Mouse (Mus musculus) heart, postnatal 25 days (tissue): ENCODE data around the gene Adgra1. TPM values are rescaled to one million over a fixed set of nuclear protein-coding genes. Genes with fewer than 3 reads are reported as not detected.
A peak's percentile ranks its signal among the peaks of the same experiment; 100 is the strongest.

Experiments used
- DNase-seq: peaks from one replicate; pipeline ENCODE4 v3.0.0; 2022; ENCODE audit warnings: low spot score
- intact Hi-C: fragments of 180-260 bp; cut with DNase I; formaldehyde crosslinking; loops from one replicate; pipeline ENCODE4 v1.15.1; 2025
- total RNA-seq, 2 experiments: library from RNA; stranded (reverse); gene quantifications; 2 replicates each; pipeline ENCODE4 v1.2.3; 2021

The Adgra1 gene
- total RNA-seq, result under 1 TPM in 1 of 2 experiments, not detected in 1; 0.28 TPM

- intact Hi-C loops, result no loop called here
- peak; percentile 58 for DNase-seq
Observed at GRCm38 (mm10) chr7:139834036-139834435, at the start of gene Adgra1. Gene Adgra1 (plus strand): TSS chr7:139834174.

- DNase-seq, result no peak
- intact Hi-C loops, result no loop called here
Observed at GRCm38 (mm10) chr7:139787382-139787781, 46.6 kb upstream of the Adgra1 start.

DNA sequence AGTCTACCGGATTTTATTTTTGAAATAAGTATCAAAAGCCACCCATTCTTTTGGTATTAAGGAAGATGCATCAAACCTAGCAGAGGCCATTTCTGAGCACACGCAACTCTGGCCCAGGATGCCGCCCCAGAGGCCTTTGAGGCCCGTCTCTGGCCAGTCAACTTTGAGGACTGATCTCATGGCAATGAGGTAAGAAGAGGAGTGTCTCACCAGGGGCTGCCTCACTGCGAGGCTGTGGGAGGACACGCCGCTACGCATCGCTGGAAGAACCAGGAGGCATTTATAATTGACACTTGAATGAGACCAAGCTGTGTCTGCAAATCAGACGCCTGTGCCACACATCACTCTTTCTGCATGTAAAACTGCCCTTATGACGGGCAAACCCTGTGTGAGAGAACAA lies 45.0 kb upstream of the Adgra1 start:
- intact Hi-C loops, result no loop called here
- DNase-seq, result no peak

GRCm38 (mm10) chr7:139789718-139790117 lies 44.3 kb upstream of the Adgra1 start:
- DNase-seq, result no peak
- intact Hi-C loops, result loop anchor here (5.0 kb wide), 1 partner anchor 78 kb away; no protein-coding TSS in a partner anchor

GRCm38 (mm10) chr7:139791601-139792000 lies 42.4 kb upstream of the Adgra1 start:
- no peak for DNase-seq
- intact Hi-C loops, result loop anchor here (5.0 kb wide), 1 partner anchor 76 kb away; no protein-coding TSS in a partner anchor

DNA sequence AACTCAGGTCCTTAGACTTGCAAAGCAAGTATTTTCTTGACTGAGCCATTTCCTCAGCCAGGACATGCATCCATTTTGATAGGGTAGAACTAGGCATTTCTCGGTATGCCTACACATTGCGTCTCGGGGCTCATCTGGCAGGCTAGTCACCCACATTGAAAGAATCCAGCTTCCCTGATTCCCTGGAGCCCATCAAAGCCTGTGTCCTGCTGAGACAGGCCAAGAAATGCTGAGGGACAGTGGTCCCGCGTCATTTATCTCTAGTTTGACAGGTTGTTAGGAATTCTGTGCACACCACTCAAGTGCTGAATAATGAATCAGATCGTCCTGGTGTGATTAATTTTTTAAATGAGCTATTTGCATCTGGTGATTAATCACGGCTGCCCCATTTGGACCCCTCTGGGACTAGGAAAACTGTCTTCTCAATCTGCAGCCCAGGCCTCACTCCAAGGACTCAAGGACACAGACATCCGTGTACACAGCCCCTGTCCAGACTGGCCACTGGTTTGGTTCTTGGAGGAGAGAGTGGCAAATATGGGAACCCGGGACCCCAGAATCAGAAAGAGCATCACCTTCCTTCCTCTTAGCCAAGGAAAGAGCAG lies 38.9 kb upstream of the Adgra1 start:
- intact Hi-C loops, result no loop called here
- DNase-seq, result no peak

DNA sequence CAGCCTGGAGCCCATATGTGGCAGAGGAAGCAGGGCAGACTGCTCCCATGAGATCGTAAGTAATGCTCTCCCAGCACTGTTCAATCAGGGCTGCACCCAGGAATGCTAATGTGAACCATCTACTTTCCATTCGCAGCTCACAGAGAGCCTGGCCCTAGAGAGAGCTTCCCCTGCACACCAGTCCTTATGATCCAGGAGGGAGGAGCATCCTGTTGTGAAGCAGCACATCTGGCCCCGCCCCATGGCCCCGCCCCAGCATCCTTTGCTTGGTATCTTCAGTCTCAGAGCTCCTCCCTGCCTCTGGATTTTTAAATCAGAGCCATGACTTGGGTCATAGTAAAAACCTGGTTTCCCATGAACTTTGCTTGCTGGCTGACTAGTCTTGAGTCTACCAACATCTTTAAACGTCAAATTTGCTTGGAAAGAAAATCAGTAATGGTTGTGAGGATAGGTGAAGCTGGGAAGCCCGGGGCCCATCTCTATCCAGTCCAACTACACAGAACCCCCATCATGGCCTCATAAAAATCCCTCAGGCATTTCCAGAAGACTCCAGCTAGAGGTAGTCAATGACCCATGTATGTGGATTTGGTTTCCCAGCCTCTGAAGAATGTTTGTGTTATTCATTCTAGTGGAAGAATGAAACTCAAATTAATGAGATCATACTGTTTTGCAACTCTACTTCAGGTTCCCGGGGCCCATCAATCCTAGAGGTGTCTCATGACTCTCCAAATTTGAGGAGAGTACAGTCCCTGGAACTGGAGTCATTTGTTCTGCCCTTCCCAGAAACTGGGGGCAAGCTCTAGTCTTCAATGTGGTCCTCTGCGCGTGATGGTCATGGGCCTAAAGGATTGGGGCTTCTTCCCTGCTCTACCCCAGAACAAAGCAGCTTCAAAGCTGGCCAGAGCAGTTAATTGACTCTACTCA lies 36.5 kb upstream of the Adgra1 start:
- no peak for DNase-seq
- intact Hi-C loops, result no loop called here

DNA sequence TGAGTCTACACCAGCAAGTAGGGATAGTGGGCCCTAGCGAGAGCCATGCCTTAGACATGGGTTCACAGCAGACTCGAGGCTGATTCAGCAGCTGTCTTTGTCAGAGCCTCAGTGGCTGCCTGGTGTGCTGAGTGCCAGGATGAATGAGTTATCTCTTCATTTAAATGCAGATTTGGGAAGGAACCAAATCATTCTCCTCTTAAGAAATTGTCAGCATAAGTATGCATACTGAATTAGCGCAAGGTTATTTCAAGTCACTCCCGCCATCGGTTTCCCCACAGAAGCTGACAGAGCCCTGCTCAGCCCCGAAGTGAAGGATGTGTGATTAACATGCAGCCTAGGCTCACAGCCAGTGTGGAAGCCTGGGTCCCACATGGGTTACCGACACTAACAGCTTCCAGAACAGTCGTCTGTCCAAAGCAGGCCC lies 27.8 kb upstream of the Adgra1 start:
- intact Hi-C loops, result no loop called here
- no peak for DNase-seq

GRCm38 (mm10) chr7:139810036-139810435 lies 23.9 kb upstream of the Adgra1 start:
- intact Hi-C loops, result no loop called here
- no peak for DNase-seq

DNA sequence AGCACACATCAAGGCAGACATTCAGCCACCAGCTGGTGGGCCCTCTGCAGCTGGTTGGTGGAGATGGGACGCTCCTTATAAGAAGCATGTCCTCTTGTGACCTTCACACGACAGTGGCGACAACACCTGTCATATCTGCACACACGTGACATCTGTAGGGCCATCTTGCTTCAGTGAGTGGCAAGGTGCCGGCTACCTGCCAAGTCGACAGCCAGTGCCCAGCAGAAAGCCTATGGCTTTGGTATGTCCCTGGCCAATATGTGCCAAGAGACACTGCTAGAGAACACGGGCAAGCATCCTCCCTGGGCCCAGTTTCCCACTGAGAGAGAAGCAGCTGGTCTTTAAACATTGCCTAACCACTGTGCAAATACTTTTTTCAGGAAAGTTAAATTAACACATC lies 22.3 kb upstream of the Adgra1 start:
- intact Hi-C loops, result no loop called here
- no peak for DNase-seq

DNA sequence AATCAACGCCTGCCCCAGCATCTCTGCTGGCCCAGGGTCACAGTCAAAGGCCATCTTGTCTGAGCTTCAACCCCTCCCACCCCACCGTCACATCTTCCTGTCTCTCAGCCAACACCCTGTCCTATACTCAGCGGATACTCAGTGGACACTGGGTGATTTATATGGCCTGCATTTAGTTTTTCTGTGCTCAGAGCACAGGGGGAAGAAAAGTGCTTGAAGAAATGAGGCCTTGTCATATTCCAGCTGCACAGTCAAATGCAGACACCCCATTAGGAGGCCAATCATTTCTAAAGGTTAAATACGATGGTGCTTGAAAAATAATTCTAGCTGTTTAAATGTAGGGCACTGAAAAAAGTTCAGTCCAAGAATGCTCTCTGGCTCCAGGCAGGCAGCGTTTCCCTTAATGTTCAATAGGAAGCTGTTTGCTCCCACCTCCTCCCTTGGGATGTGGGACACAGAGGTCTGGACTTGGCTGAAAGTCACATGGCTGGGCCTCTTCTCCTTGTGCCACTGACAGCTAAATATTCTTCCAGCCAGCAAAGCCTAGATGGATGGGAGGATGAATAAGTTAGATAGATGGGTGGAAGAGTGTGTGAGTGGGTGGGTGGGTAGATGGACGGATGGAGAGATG lies 20.3 kb upstream of the Adgra1 start:
- no peak for DNase-seq
- intact Hi-C loops, result no loop called here

DNA sequence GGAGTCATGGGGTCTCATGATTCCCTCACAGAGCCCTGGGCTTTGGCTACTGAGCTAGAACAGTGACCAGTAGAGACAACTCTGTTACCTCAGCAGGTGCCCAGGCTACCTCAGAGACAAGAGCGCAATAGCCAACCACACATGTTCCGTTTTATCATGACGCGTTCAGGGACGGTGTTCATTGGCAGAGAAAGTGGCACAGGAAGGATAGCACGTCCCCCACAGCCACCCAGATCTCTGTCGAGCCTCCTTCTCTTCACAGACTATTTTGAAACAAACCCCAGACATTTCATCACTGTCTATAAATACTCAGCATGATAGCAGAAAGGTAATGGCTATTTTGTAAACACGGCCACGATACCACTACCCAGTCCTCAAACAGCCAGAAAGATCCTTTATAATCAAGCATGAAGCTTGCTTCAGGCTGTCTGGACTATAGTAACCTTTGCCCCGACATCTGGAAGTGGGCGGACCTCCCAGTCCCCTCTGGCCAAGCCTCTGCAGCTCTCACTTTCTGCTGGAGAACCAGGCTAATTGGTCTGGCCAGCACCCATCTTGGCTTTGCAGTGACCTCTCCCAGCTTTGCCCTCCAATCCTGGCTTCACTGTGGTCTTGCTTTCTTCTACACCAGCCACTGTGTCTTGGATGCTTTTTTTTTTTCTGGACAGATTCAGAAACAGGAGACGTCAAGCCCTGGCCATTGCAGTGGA lies 11.5 kb upstream of the Adgra1 start:
- intact Hi-C loops, result no loop called here
- DNase-seq, result no peak

DNA sequence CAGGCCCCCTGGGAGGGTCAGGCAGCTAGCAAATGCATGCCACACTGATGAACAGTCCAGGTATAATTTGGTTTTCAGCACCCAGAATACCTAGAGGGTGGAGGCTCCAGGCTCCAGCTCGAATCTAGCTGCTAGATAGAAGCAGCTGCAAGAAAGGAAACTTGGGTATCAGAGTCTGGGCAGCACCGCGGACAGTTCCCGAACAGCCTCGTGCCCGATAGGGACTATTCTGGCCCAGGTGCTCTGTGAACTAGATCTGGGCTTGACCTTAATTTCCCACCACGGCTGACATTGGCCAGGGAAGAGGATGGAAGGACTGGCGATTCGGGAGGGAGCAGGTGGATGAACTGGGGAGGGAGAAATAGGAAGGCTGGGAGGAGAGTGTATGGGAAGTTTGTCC lies 6.3 kb upstream of the Adgra1 start:
- intact Hi-C loops, result no loop called here
- no peak for DNase-seq

GRCm38 (mm10) chr7:139833532-139833931 lies 442 bp upstream of the Adgra1 start:
- intact Hi-C loops, result no loop called here

DNA sequence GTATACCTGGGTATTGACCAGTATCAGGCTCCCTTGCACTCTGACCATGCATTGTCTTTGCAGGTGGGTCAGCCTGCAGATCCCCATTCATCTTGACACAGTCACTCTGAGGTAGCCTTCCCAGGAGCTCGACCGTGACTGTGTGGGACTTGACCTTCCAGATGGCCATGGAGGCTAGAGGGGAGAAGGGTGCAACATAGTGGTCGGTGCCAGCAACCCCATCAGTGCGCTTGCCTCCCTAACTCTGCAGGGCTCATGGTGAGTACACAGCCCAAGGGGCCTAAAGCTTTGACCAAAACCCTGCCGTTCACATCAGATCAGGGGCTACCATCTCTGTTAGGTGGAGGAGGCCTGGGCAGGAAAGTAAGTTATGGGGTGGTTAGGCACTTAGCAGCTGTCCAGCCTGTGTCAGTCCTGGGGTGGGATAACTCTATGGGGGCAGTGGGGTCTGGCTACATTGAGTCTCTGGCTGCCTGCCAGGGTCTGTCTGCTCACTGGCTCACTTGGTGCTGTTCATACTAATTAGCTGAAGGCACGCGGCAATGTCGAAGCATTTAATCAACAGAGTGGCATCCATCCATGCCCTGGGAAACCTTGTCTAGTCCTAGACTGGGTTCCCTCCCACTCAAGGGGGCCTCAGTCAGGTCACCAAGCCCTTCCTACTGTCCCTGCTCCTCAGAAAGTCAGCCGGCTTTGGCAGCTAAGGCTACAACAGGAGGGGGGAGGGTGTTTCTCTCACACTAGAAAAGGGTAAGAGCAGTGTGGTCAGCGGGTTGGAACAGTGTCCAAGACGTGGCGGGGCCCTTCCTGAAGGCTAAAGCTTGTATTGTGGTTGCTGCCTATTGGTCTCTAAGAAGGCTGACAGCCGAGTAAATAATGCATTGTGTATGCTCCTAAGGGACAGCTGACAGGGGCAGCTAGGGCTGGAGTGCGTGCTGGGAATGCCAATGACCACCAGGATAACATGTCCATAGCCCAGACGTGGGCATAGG lies 1.5 kb downstream of the Adgra1 start:
- DNase-seq, result no peak
- intact Hi-C loops, result no loop called here

More at GRCm38 (mm10) chr7:139833532-139833931, 442 bp upstream of the Adgra1 start:
- no peak for DNase-seq

DNA sequence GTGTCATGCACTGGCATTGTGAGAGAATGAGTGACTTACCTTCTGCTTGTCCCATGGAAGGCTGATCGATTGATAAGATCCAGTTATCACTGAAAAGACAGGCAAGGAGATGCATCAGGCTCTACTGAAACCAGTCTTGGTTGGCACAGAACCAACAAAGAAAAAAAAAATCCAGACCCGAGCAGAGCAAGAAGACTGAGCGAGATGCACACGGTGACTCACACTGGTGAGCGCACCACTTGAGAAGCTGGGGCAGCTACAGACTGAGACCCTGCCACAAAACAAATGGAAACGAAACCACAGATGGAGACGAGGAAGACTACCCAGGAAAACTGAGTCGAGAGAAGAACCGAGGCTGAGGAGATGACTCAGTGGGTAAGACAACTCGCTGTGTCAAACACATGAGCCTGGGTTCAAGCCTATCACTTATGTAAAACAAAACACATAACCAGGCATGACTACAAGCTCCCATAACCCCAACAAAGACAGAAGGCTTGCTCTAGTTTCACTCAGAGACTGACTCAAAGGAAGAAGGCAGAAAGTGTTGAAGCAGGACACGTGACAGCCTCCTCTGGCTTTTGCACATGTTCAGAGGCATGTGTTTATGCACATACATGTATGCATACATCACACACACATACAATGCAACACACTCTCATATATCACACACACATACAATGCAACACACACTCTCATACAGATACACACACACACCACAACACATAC lies 6.6 kb downstream of the Adgra1 start:
- DNase-seq, result no peak
- intact Hi-C loops, result no loop called here

DNA sequence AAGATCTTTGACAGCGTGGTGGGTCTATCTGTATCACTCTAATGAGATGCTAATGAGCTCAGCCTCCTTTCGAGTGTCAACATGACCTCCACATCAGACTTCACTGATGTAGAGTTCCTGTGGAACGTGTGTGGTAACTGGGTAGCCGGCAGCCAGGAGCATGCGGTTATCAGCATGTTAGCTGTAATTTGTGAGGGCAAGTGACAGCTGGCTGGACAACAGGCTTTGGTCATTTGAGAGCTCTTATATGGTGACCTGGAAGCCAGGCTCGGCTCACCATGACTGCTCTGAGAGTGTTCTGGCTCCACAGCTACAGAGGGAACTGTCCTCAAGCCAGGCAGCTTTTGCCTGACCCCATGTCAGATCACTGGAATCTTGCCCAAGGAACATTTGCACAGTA lies 8.4 kb downstream of the Adgra1 start:
- no peak for DNase-seq
- intact Hi-C loops, result no loop called here

DNA sequence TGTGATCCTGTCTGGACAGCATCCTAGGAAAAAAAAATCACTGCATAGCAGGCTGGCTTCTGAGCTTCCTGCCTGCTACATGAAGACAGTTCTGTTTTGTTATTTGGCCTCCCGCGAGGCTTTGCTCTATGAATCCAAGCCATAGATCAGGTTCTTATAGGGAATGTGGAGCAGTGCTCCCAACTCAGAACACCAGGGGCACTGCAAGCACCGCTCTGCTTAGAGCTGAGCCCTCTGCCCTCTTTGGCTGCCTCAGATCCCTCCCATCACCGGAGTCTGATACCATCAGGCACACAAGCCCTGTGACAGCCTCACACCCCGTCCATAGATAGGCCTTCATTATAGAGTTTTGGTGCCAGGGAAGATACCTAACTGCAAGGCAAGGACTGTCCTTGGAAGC lies 9.2 kb downstream of the Adgra1 start:
- DNase-seq, result no peak
- intact Hi-C loops, result no loop called here
